In the genomic region with DNA sequence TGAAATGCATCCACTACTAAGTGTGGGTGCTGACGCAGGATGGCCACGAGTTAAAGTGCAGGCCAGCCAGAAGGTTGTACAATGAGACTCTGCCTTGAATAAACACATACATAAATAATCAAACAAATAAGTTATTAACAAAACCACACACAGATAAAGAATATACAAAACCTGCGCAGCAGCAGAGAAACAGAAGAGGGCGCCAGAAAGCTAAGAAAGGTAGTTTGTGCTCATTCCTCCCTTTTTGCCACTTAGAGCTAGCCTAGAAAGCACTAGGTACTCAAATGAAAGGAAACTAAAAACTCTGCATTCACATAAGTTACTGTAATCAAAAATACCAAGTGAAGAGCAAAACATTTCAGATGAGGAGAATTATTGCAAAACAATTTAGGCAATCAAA, we compare ENCODE assay signal across 8 mouse cellular contexts. TPM values are rescaled to one million over a fixed set of nuclear protein-coding genes. Genes with fewer than 3 reads are reported as not detected.
A peak's percentile ranks its signal among the peaks of the same experiment; 100 is the strongest.
DNase-seq lines count a peak whose midpoint lies in the region; ATAC-seq and TF ChIP-seq lines count a peak whose summit lies in the region.
"Had no signal": no experiment of that assay in that cellular context is flagged by ENCODE, and none has a peak within 500 bp of the region (broad histone marks: within the 10 kb centered on the region; RNA-seq: fewer than 3 reads in every experiment).

No protein-coding gene starts in this region.

- no peaks in the 10 kb centered on the region for H3K27me3 ChIP-seq in liver, adult 2 months (ENCODE audit: control insufficient read depth, insufficient read depth, low read length)
- H3K27me3 ChIP-seq in liver, embryonic 11.5 days (replicated peaks; ENCODE audit: control insufficient read depth, insufficient read depth, low read length) = no peaks in the 10 kb centered on the region
- H3K27me3 ChIP-seq: neural tube, embryonic 12.5 days had no signal

- H3K9ac ChIP-seq in liver, adult 2 months (ENCODE audit: low read depth, low read length) = no peak overlapping the region
- H3K9ac ChIP-seq in liver, embryonic 11.5 days (ENCODE audit: low read depth, low read length) = no peak overlapping the region
- H3K9ac ChIP-seq: neural tube, embryonic 12.5 days had no signal

- no peaks in the 10 kb centered on the region for H3K36me3 ChIP-seq in liver, adult 2 months (ENCODE audit: control insufficient read depth, insufficient read depth, low read length)
- no peaks in the 10 kb centered on the region for H3K36me3 ChIP-seq in liver, embryonic 11.5 days (ENCODE audit: control insufficient read depth, insufficient read depth, low read length)
- H3K36me3 ChIP-seq: neural tube, embryonic 12.5 days had no signal

- DNase-seq in liver, adult 2 months (ENCODE audit: extremely low read depth, low read depth, low spot score) = peak; percentile 37
- no peak for DNase-seq in liver, embryonic 11.5 days (ENCODE audit: low spot score)
- peak; percentile 25 for DNase-seq in Muller cell, postnatal 12 days (ENCODE audit: inconsistent ontology term)
- DNase-seq in c-Kit-positive CD71-positive TER-119-negative erythroid progenitor cells, embryonic 14.5 days (ENCODE audit: low read depth) = peak; percentile 19
- DNase-seq in left cerebral cortex, adult 18-20 months (ENCODE audit: low spot score in 2 of 2) = peak; percentile 49 to 56
- DNase-seq in naive thymus-derived CD4-positive, alpha-beta T cell, adult 2 months (ENCODE audit: low read depth) = peak; percentile 76

- no peaks in the 10 kb centered on the region for H3K79me2 ChIP-seq in liver, adult 2 months (ENCODE audit: control insufficient read depth, insufficient read depth, low read length)

- 30% methylated on average over 4 of the region's 4 CpGs for whole genome bisulfite sequencing in liver, adult 2 months
- 22% methylated on average over 4 of the region's 4 CpGs for whole genome bisulfite sequencing in liver, embryonic 11.5 days

- ATAC-seq in liver, embryonic 11.5 days (replicated peaks; ENCODE audit: low FRiP score) = no peak
- peak; percentile 75 for ATAC-seq in granulocyte monocyte progenitor cell, adult 5-6 weeks (replicated peaks; ENCODE audit: poor library complexity, severe bottlenecking)

- TF ChIP-seq CTCF in liver, adult 2 months (IDR thresholded peaks at IDR 0.05; ENCODE audit: low read depth, low read length) = peak; percentile 32; the same call in 1 of the 2 replicates

- no peaks in the 10 kb centered on the region; the same call in 1 of the 2 replicates for H3K4me1 ChIP-seq in liver, adult 2 months (ENCODE audit: control insufficient read depth, insufficient read depth, low read length)
- H3K4me1 ChIP-seq in liver, embryonic 11.5 days (replicated peaks; ENCODE audit: control insufficient read depth, insufficient read depth, low read length) = no peaks in the 10 kb centered on the region
- H3K4me1 ChIP-seq: neural tube, embryonic 12.5 days had no signal

- no peak overlapping the region for H3K4me2 ChIP-seq in liver, embryonic 11.5 days
- H3K4me2 ChIP-seq: neural tube, embryonic 12.5 days had no signal

- no peak overlapping the region for H3K27ac ChIP-seq in liver, adult 2 months (replicated peaks; ENCODE audit: insufficient read depth, low read depth, low read length)
- H3K27ac ChIP-seq in liver, embryonic 11.5 days (ENCODE audit: low read depth, low read length) = no peak overlapping the region
- H3K27ac ChIP-seq: neural tube, embryonic 12.5 days had no signal

- no peak for TF ChIP-seq POLR2A in liver, adult 2 months (IDR thresholded peaks at IDR 0.05; ENCODE audit: extremely low read depth, insufficient read depth, low read length)

- no peak overlapping the region for H3K4me3 ChIP-seq in liver, adult 2 months (ENCODE audit: insufficient read depth, low read depth, low read length)
- no peak overlapping the region for H3K4me3 ChIP-seq in liver, embryonic 11.5 days (ENCODE audit: low read depth, low read length)
- H3K4me3 ChIP-seq: neural tube, embryonic 12.5 days had no signal

- no peaks in the 10 kb centered on the region for H3K9me3 ChIP-seq in liver, embryonic 11.5 days (ENCODE audit: control insufficient read depth, low read length)
- H3K9me3 ChIP-seq: neural tube, embryonic 12.5 days had no signal

RNA-seq across cellular contexts. Expression of a gene that starts 21.4 kb away (rescaled TPM):
- 18.0 and 21.1 TPM in 2 replicates for total RNA-seq in liver, adult 2 months (2014; rRNA removed)
- 7.3 and 8.3 TPM in 2 replicates for polyA plus RNA-seq in liver, adult 2 months (2012; rRNA removed)
- 3.9 and 5.1 TPM in 2 replicates for polyA plus RNA-seq in liver, embryonic 11.5 days (2014; fragmentation: Nextera tagmentation; extraction: Ambion mirVana)
- total RNA-seq in granulocyte monocyte progenitor cell, adult 5-6 weeks (2014; fragmentation: Nextera tagmentation) = 13.8 and 21.4 TPM in 2 replicates
- total RNA-seq in granulocyte monocyte progenitor cell, adult 5-6 weeks (2017) = 8.3 and 12.3 TPM in 2 replicates
- total RNA-seq in left cerebral cortex, adult 18-20 months (2021) = 1 to 10 TPM; 8.5 to 8.9 TPM

RNA-seq across cellular contexts. Expression of a gene that starts 37.6 kb away (rescaled TPM):
- total RNA-seq in liver, adult 2 months (2014; rRNA removed) = 20.3 and 20.9 TPM in 2 replicates
- polyA plus RNA-seq in liver, adult 2 months (2012; rRNA removed) = 5.5 and 5.8 TPM in 2 replicates
- 20.8 and 21.6 TPM in 2 replicates for polyA plus RNA-seq in liver, embryonic 11.5 days (2014; fragmentation: Nextera tagmentation; extraction: Ambion mirVana)
- total RNA-seq in granulocyte monocyte progenitor cell, adult 5-6 weeks (2014; fragmentation: Nextera tagmentation) = 23.5 and 24.1 TPM in 2 replicates
- 9.4 and 11.6 TPM in 2 replicates for total RNA-seq in granulocyte monocyte progenitor cell, adult 5-6 weeks (2017)
- total RNA-seq in left cerebral cortex, adult 18-20 months (2021) = 10 to 100 TPM; 47.9 to 49.2 TPM
